Mouse (Mus musculus) C2C12 (cell line): ENCODE measurements around the gene Irf3. TPM values are rescaled to one million over a fixed set of nuclear protein-coding genes. Genes with fewer than 3 reads are reported as not detected.

Experiments
- H3K27me3 ChIP-seq: one replicate; pipeline ENCODE4 v1.6.1; 2011; ENCODE audit not compliant: control insufficient read depth, insufficient read depth, insufficient read length
- H3K36me3 ChIP-seq: one replicate; pipeline ENCODE4 v1.6.1; 2011; ENCODE audit not compliant: control insufficient read depth, insufficient read depth
- H3K4me3 ChIP-seq: one replicate; pipeline ENCODE4 v1.5.1; 2011; ENCODE audit warnings: mild to moderate bottlenecking, control low read depth; ENCODE audit not compliant: poor library complexity, insufficient read depth, severe bottlenecking
- H3K79me2 ChIP-seq: one replicate; pipeline ENCODE4 v1.6.1; 2011; ENCODE audit not compliant: control insufficient read depth, insufficient read depth
- H3K79me3 ChIP-seq: one replicate; pipeline ENCODE4 v1.6.1; 2011; ENCODE audit warnings: low read depth, control low read depth
- H3ac ChIP-seq: one replicate; pipeline ENCODE3; 2011; ENCODE audit warnings: low read depth; ENCODE audit not compliant: control insufficient read depth, insufficient read length
- CEBPB ChIP-seq: IDR thresholded peaks from one replicate; pipeline ENCODE4 v1.6.1; 2011; ENCODE audit warnings: low read depth, mild to moderate bottlenecking, control low read depth, moderate library complexity
- CTCF ChIP-seq: IDR thresholded peaks from one replicate; pipeline ENCODE4 v1.5.1; 2011; ENCODE audit not compliant: control insufficient read depth, insufficient read depth, insufficient read length
- FOSL1 ChIP-seq: IDR thresholded peaks from one replicate; pipeline ENCODE4 v1.8.0; 2011; ENCODE audit warnings: mild to moderate bottlenecking, low read length; ENCODE audit not compliant: poor library complexity, insufficient read depth, severe bottlenecking
- MAX ChIP-seq: IDR thresholded peaks from one replicate; pipeline ENCODE4 v1.6.1; 2011; ENCODE audit warnings: mild to moderate bottlenecking, control low read depth
- MYOD1 ChIP-seq: IDR thresholded peaks from one replicate; pipeline ENCODE4 v1.6.1; 2011; ENCODE audit warnings: low read depth; ENCODE audit not compliant: control insufficient read depth, insufficient read length
- MYOG ChIP-seq: IDR thresholded peaks from one replicate; pipeline ENCODE4 v1.6.1; 2011; ENCODE audit not compliant: control insufficient read depth, insufficient read length; ENCODE audit errors: extremely low read depth
- USF1 ChIP-seq: IDR thresholded peaks from one replicate; pipeline ENCODE4 v1.6.1; 2011; ENCODE audit warnings: low read depth, mild to moderate bottlenecking, control low read depth, moderate library complexity
- polyA plus RNA-seq: library from polyadenylated mRNA; unstranded; fragments of >200 nt; fragmentation: generic; extraction: Trizol; gene quantifications from one replicate; pipeline ENCODE4 v1.2.1, GENCODE M21; 2012; ENCODE audit warnings: missing spikeins

The Irf3 gene
- polyA plus RNA-seq, 1 experiment = 43.7 TPM

GRCm38 (mm10) chr7:45033722-45034359, 36.4 kb downstream of the Irf3 start:
- Histone ChIP-seq H3K36me3 (peaks cover 63% of the 10 kb centered on the region), H3K27me3 (no peaks in the 10 kb centered on the region), H3ac (no peak overlapping the region), H3K79me2 (peaks cover 21% of the 10 kb centered on the region), H3K79me3 (peaks cover 4% of the 10 kb centered on the region), H3K4me3 (no peak overlapping the region)
- TF ChIP-seq MAX (no peak), MYOD1 (no peak), FOSL1 (no peak), CTCF (no peak), CEBPB (no peak), MYOG (no peak), USF1 (no peak)

DNA sequence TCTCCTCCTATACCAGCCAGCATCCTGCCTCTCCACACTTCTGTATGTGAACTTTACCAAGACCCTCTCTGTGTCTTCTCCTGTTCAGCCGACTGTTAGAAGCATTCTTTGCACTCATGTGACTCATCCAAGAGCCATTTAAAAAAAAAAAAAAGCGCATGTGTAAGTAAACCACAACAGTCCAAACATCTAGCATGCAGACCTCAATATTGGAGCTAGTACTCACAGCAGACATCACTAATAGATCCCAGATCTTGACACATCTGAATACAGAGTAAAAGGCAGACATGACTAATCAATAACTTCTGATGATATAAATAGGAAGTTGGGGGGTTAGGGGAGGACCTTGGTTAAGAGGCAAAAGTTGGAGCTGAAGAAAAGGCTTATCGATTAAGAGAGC, 38.2 kb downstream of the Irf3 start:
- no peak overlapping the region for H3K4me3 ChIP-seq
- H3K27me3 ChIP-seq = no peaks in the 10 kb centered on the region
- peaks cover 21% of the 10 kb centered on the region for H3K79me2 ChIP-seq
- peaks cover 57% of the 10 kb centered on the region for H3K36me3 ChIP-seq
- TF ChIP-seq MYOG = no peak
- TF ChIP-seq CEBPB = no peak
- no peak for TF ChIP-seq CTCF
- no peak for TF ChIP-seq MYOD1
- TF ChIP-seq FOSL1 = peak; percentile 23
- no peak overlapping the region for H3ac ChIP-seq
- H3K79me3 ChIP-seq = peaks cover 5% of the 10 kb centered on the region

DNA sequence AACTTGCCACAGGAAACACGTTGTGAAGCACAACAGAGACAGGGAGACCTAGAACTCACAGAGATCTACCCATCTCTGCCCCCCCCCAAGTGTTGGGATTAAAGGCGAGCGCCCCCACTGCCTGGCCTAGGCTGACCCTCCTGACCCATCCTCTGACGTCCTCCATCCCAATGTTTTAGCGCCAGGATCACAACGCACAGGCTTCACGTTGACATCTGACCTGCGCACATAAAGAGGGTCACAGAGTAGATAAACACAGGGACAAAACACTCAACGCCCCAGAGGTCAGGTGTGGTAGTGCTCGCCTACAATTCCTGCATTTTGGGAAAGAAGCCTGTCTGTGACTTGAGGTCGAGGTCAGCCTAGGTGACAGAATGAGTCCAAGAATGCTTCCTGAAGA, 39.3 kb downstream of the Irf3 start:
- peaks cover 5% of the 10 kb centered on the region for H3K79me3 ChIP-seq
- H3K4me3 ChIP-seq = no peak overlapping the region
- H3K36me3 ChIP-seq = peaks cover 52% of the 10 kb centered on the region
- peaks cover 21% of the 10 kb centered on the region for H3K79me2 ChIP-seq
- no peaks in the 10 kb centered on the region for H3K27me3 ChIP-seq
- no peak for TF ChIP-seq CTCF
- TF ChIP-seq MYOD1 = no peak
- no peak for TF ChIP-seq MYOG
- TF ChIP-seq CEBPB = no peak
- H3ac ChIP-seq = no peak overlapping the region

GRCm38 (mm10) chr7:45037720-45038361, 40.4 kb downstream of the Irf3 start:
- peaks cover 49% of the 10 kb centered on the region for H3K36me3 ChIP-seq
- H3K4me3 ChIP-seq = no peak overlapping the region
- peaks cover 25% of the 10 kb centered on the region for H3K79me2 ChIP-seq
- peak overlapping the region; percentile 24 for H3ac ChIP-seq
- no peaks in the 10 kb centered on the region for H3K27me3 ChIP-seq
- peaks cover 8% of the 10 kb centered on the region for H3K79me3 ChIP-seq
- TF ChIP-seq USF1 = no peak
- TF ChIP-seq CTCF = peak; percentile 53

- Histone ChIP-seq H3K36me3 (peaks cover 43% of the 10 kb centered on the region), H3K79me2 (peaks cover 25% of the 10 kb centered on the region), H3K4me3 (no peak overlapping the region), H3K79me3 (peaks cover 8% of the 10 kb centered on the region), H3K27me3 (no peaks in the 10 kb centered on the region), H3ac (no peak overlapping the region)
- TF ChIP-seq MYOD1 = no peak
- TF ChIP-seq CEBPB = no peak
- no peak for TF ChIP-seq MAX
Observed at GRCm38 (mm10) chr7:45038411-45038810, 41.0 kb downstream of the Irf3 start.

DNA sequence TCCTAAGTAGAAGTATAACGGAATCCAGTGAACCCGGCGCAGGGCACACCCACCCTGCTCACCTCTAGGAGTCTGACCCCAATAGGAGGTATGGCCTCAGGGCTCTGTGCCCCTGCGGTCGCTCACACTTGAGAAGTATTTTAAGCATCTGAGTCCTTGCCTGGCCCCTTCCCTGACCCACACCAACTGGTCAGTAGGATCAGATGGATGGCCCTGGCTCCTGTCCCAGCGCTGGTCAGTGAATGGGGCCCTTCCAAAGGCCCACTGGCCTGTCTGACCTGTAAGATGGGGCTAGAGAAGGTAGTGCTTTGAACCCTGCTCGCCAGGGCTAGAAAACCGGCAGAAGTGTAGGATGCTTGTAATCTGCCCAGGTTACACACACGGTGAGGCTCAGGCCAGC, 43.4 kb downstream of the Irf3 start:
- H3K36me3 ChIP-seq = peaks cover 34% of the 10 kb centered on the region
- no peaks in the 10 kb centered on the region for H3K27me3 ChIP-seq
- no peak overlapping the region for H3K4me3 ChIP-seq
- peaks cover 8% of the 10 kb centered on the region for H3K79me3 ChIP-seq
- no peak overlapping the region for H3ac ChIP-seq
- H3K79me2 ChIP-seq = peaks cover 25% of the 10 kb centered on the region
- TF ChIP-seq MYOD1 (no peak), USF1 (no peak), MYOG (no peak), CEBPB (no peak), MAX (no peak), FOSL1 (no peak), CTCF (no peak)
